Mouse (Mus musculus) neural tube, embryonic 10.5 days (tissue): ENCODE results near the gene Pstk.
A peak's percentile ranks its signal among the peaks of the same experiment; 100 is the strongest.
"Not testable (repeated sequence)": the region's sequence is repeated elsewhere in the genome, so short reads cannot be mapped to it uniquely, and the experiment has no call there.

ENCODE experiments used
- DNase-seq: peaks from one replicate; pipeline ENCODE4 v3.0.0-alpha.2; 2017; ENCODE audit warnings: low spot score; ENCODE audit errors: extremely low spot score

Gene Pstk

GRCm38 (mm10) chr7:131411941-131412270 is 41.0 kb downstream of the Pstk start:
- DNase-seq: no peak

DNA sequence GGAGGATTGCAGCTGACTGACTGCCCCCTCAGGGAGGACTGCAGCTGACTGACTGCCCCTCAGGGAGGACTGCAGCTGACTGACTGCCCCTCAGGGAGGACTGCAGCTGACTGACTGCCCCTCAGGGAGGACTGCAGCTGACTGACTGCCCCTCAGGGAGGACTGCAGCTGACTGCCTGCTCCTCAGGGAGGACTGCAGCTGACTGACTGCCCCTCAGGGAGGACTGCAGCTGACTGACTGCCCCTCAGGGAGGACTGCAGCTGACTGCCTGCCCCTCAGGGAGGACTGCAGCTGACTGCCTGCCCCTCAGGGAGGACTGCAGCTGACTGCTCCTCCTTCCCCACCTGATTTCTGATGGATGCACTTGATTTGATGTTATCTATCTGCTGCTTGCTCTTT is 45.8 kb downstream of the Pstk start:
- not testable (repeated sequence) for DNase-seq

GRCm38 (mm10) chr7:131417605-131418004 is 46.7 kb downstream of the Pstk start:
- no peak for DNase-seq

DNA sequence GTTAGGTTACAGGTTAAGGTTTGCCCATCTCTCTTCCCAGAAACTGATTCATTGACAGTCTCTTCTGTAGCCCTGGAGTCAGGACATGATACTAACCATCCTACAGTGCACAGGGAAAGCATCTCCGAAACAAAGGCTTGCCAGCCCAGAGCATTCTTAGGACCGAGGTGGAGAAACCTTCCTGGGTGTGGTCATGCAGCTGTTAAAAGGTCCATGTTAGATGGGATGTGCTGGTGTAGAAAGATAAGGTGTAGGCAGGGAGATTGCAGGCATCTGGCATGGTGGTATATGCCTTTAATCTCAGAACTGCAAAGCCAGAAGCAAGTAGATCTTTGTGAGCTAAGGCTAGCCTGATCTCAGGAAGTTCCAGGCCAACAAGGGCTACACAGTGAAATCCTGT is 54.0 kb downstream of the Pstk start:
- no peak for DNase-seq

DNA sequence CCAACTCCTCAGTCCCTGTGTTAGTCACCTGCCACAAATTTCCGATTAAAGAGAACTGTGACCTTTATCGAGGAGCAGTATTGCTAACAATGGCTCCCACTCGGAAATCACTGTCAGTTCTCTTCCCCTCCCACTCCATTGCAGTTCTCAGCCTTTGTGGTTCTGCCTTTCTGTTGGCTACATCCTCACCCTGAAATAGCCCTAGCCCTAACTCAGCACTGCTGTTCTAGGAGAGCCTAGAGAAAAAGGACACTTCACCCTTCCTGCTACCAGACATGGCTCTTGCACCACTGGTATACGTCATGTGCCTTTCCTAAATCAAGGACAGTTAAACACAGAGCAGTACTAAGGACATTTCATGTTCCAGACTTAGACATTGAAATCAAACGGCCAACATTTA is 56.4 kb downstream of the Pstk start:
- DNase-seq: no peak

DNA sequence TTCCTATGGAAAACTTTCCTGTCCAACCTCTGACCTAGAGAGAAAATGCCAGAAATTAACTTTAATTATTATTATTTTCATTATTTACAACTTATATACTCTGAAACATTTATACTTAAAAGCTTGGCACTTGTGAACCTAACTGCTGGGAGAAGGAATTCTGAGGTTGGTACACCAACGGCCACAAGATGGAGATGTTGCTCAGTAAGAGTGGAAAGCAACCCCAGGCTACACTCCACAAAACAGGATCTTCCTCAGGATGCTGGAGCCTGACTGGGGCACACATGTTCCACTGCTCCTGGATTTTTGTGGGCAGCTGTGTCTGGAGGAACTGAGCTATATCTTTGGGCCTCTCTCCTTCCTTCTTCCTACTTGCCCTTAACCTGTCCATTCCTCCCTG is 61.3 kb downstream of the Pstk start:
- peak; percentile 35 for DNase-seq

GRCm38 (mm10) chr7:131434276-131434675 is 63.3 kb downstream of the Pstk start:
- DNase-seq: no peak

- DNase-seq: no peak
These were observed 66.1 kb downstream of the Pstk start for GRCm38 (mm10) chr7:131437051-131437450.
